Mouse (Mus musculus) bone marrow macrophage, adult 2 months (primary cell): ENCODE measurements at regions not wholly inside any gene's neighbourhood (a gene's known extent, or its start where the extent isn't known, plus 50 kb on each side); places are given as distances from the start of the nearest gene placed in this dataset.

Experiments
- CTCF ChIP-seq: IDR thresholded peaks from 2 replicates; pipeline ENCODE4 v1.5.1; 2012; ENCODE audit warnings: low read depth, mild to moderate bottlenecking, low read length, moderate library complexity
- POLR2A ChIP-seq: IDR thresholded peaks from 2 replicates; pipeline ENCODE4 v1.6.1; 2012; ENCODE audit warnings: mild to moderate bottlenecking, low read depth, low read length, borderline replicate concordance

DNA sequence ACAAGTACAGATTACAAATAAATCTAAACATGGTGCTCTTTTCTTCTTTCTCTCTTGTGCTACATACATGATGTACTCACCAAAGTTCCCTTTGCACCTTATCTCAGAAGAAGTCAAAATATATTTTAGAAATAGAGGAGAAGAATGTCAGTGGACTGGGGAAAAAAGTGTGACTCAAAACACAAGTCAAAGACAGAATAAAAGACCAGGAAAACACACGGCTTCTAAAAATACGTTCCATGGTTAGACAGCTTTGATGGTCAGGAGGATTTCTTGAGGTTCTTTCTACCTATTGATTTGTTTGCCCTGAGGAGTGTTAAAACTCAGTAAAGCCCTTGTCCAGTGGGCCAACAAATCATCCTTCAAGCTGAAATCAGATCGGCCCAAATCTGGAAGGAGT, 260.5 kb upstream of the Ptger4 start:
- TF ChIP-seq CTCF = no peak
- no peak for TF ChIP-seq POLR2A
